Mouse (Mus musculus): Measurements from ENCODE around the gene Zmat5. TPM values are rescaled to one million over a fixed set of nuclear protein-coding genes. Genes with fewer than 3 reads are reported as not detected.

The Zmat5 gene
- polyA plus RNA-seq, 1 experiment from 2014 or later, result 51.5 TPM

- Histone ChIP-seq H3K4me2 (ENCODE audit: low read depth, low read length) (no peak overlapping the region), H3K4me3 (ENCODE audit: low read length) (no peak overlapping the region), H3K9me3 (replicated peaks; ENCODE audit: control insufficient read depth, low read length) (peaks cover 5% of the 10 kb centered on the region), H3K27me3 (ENCODE audit: control insufficient read depth, insufficient read depth, low read length) (peaks cover 24% of the 10 kb centered on the region), H3K4me1 (ENCODE audit: control insufficient read depth, insufficient read depth, low read length) (no peaks in the 10 kb centered on the region), H3K27ac (ENCODE audit: low read length) (no peak overlapping the region), H3K9ac (ENCODE audit: low read length) (no peak overlapping the region), H3K36me3 (ENCODE audit: control insufficient read depth, insufficient read depth) (no peaks in the 10 kb centered on the region)
- WGBS, result 84% methylated on average over 3 of the region's 3 CpGs
- no peak for ATAC-seq (replicated peaks; ENCODE audit: extremely low read depth, insufficient read depth, low FRiP score)
Observed at GRCm38 (mm10) chr11:4754036-4754435, 49.6 kb downstream of the Zmat5 start.

- Histone ChIP-seq H3K4me2 (ENCODE audit: low read depth, low read length) (no peak overlapping the region), H3K27ac (ENCODE audit: low read length) (no peak overlapping the region), H3K36me3 (ENCODE audit: control insufficient read depth, insufficient read depth) (no peaks in the 10 kb centered on the region), H3K9me3 (replicated peaks; ENCODE audit: control insufficient read depth, low read length) (peaks cover 5% of the 10 kb centered on the region), H3K27me3 (ENCODE audit: control insufficient read depth, insufficient read depth, low read length) (peaks cover 15% of the 10 kb centered on the region), H3K9ac (ENCODE audit: low read length) (no peak overlapping the region), H3K4me1 (ENCODE audit: control insufficient read depth, insufficient read depth, low read length) (no peaks in the 10 kb centered on the region), H3K4me3 (ENCODE audit: low read length) (no peak overlapping the region)
- 62% methylated on average over 11 of the region's 11 CpGs for WGBS
- ATAC-seq (replicated peaks; ENCODE audit: extremely low read depth, insufficient read depth, low FRiP score), result no peak
Observed at GRCm38 (mm10) chr11:4754867-4755266, 50.4 kb downstream of the Zmat5 start.

- no peak overlapping the region for H3K4me2 ChIP-seq (ENCODE audit: low read depth, low read length)
- H3K9ac ChIP-seq (ENCODE audit: low read length), result no peak overlapping the region
- WGBS, result 73% methylated on average over 9 of the region's 9 CpGs
- peaks cover 9% of the 10 kb centered on the region for H3K4me1 ChIP-seq (ENCODE audit: control insufficient read depth, insufficient read depth, low read length)
- H3K27me3 ChIP-seq (ENCODE audit: control insufficient read depth, insufficient read depth, low read length), result peaks cover 5% of the 10 kb centered on the region
- peaks cover 5% of the 10 kb centered on the region for H3K9me3 ChIP-seq (replicated peaks; ENCODE audit: control insufficient read depth, low read length)
- H3K36me3 ChIP-seq (ENCODE audit: control insufficient read depth, insufficient read depth), result no peaks in the 10 kb centered on the region
- H3K4me3 ChIP-seq (ENCODE audit: low read length), result no peak overlapping the region
- H3K27ac ChIP-seq (ENCODE audit: low read length), result no peak overlapping the region
- no peak for ATAC-seq (replicated peaks; ENCODE audit: extremely low read depth, insufficient read depth, low FRiP score)
Observed at GRCm38 (mm10) chr11:4756460-4756859, 52.0 kb downstream of the Zmat5 start.

- H3K4me3 ChIP-seq (ENCODE audit: low read length), result no peak overlapping the region
- H3K9me3 ChIP-seq (replicated peaks; ENCODE audit: control insufficient read depth, low read length), result peaks cover 5% of the 10 kb centered on the region
- no peak overlapping the region for H3K9ac ChIP-seq (ENCODE audit: low read length)
- no peaks in the 10 kb centered on the region for H3K36me3 ChIP-seq (ENCODE audit: control insufficient read depth, insufficient read depth)
- ATAC-seq (replicated peaks; ENCODE audit: extremely low read depth, insufficient read depth, low FRiP score), result no peak
- H3K27ac ChIP-seq (ENCODE audit: low read length), result no peak overlapping the region
- no peak overlapping the region for H3K4me2 ChIP-seq (ENCODE audit: low read depth, low read length)
- peaks cover 9% of the 10 kb centered on the region for H3K4me1 ChIP-seq (ENCODE audit: control insufficient read depth, insufficient read depth, low read length)
- 49% methylated on average over 11 of the region's 11 CpGs for WGBS
- peaks cover 13% of the 10 kb centered on the region for H3K27me3 ChIP-seq (ENCODE audit: control insufficient read depth, insufficient read depth, low read length)
Observed at GRCm38 (mm10) chr11:4756984-4757788, 52.7 kb downstream of the Zmat5 start.

- Histone ChIP-seq H3K27ac (ENCODE audit: low read length) (no peak overlapping the region), H3K4me2 (ENCODE audit: low read depth, low read length) (no peak overlapping the region), H3K9ac (ENCODE audit: low read length) (no peak overlapping the region), H3K36me3 (ENCODE audit: control insufficient read depth, insufficient read depth) (no peaks in the 10 kb centered on the region), H3K4me3 (ENCODE audit: low read length) (no peak overlapping the region), H3K4me1 (ENCODE audit: control insufficient read depth, insufficient read depth, low read length) (peaks cover 9% of the 10 kb centered on the region), H3K27me3 (ENCODE audit: control insufficient read depth, insufficient read depth, low read length) (peaks cover 19% of the 10 kb centered on the region), H3K9me3 (replicated peaks; ENCODE audit: control insufficient read depth, low read length) (peaks cover 5% of the 10 kb centered on the region)
- WGBS, result 27% methylated on average over 4 of the region's 4 CpGs
- ATAC-seq (replicated peaks; ENCODE audit: extremely low read depth, insufficient read depth, low FRiP score), result no peak
Observed at GRCm38 (mm10) chr11:4757789-4758158, 53.3 kb downstream of the Zmat5 start.

- Histone ChIP-seq H3K4me2 (ENCODE audit: low read depth, low read length) (no peak overlapping the region), H3K9me3 (replicated peaks; ENCODE audit: control insufficient read depth, low read length) (no peaks in the 10 kb centered on the region), H3K27me3 (ENCODE audit: control insufficient read depth, insufficient read depth, low read length) (peaks cover 19% of the 10 kb centered on the region), H3K4me3 (ENCODE audit: low read length) (no peak overlapping the region), H3K9ac (ENCODE audit: low read length) (no peak overlapping the region), H3K27ac (ENCODE audit: low read length) (no peak overlapping the region), H3K36me3 (ENCODE audit: control insufficient read depth, insufficient read depth) (no peaks in the 10 kb centered on the region), H3K4me1 (ENCODE audit: control insufficient read depth, insufficient read depth, low read length) (peaks cover 9% of the 10 kb centered on the region)
- peak; percentile 56 for ATAC-seq (replicated peaks; ENCODE audit: extremely low read depth, insufficient read depth, low FRiP score)
- WGBS, result 13% methylated on average over 4 of the region's 4 CpGs
Observed at GRCm38 (mm10) chr11:4760438-4760837, 56.0 kb downstream of the Zmat5 start.

GRCm38 (mm10) chr11:4761991-4762390, 57.5 kb downstream of the Zmat5 start:
- H3K4me3 ChIP-seq (ENCODE audit: low read length), result no peak overlapping the region
- 23% methylated on average over 6 of the region's 6 CpGs for WGBS
- ATAC-seq (replicated peaks; ENCODE audit: extremely low read depth, insufficient read depth, low FRiP score), result no peak

GRCm38 (mm10) chr11:4762511-4762910, 58.0 kb downstream of the Zmat5 start:
- Histone ChIP-seq H3K4me2 (ENCODE audit: low read depth, low read length) (no peak overlapping the region), H3K4me1 (ENCODE audit: control insufficient read depth, insufficient read depth, low read length) (peaks cover 9% of the 10 kb centered on the region), H3K36me3 (ENCODE audit: control insufficient read depth, insufficient read depth) (no peaks in the 10 kb centered on the region), H3K9ac (ENCODE audit: low read length) (no peak overlapping the region), H3K27me3 (ENCODE audit: control insufficient read depth, insufficient read depth, low read length) (peaks cover 17% of the 10 kb centered on the region), H3K27ac (ENCODE audit: low read length) (no peak overlapping the region), H3K9me3 (replicated peaks; ENCODE audit: control insufficient read depth, low read length) (no peaks in the 10 kb centered on the region), H3K4me3 (ENCODE audit: low read length) (no peak overlapping the region)
- ATAC-seq (replicated peaks; ENCODE audit: extremely low read depth, insufficient read depth, low FRiP score), result no peak
- WGBS, result 14% methylated on average over 2 of the region's 2 CpGs

More at GRCm38 (mm10) chr11:4761991-4762390, 57.5 kb downstream of the Zmat5 start:
- Histone ChIP-seq H3K4me1 (ENCODE audit: control insufficient read depth, insufficient read depth, low read length) (peaks cover 9% of the 10 kb centered on the region), H3K9ac (ENCODE audit: low read length) (no peak overlapping the region), H3K36me3 (ENCODE audit: control insufficient read depth, insufficient read depth) (no peaks in the 10 kb centered on the region), H3K27me3 (ENCODE audit: control insufficient read depth, insufficient read depth, low read length) (peaks cover 17% of the 10 kb centered on the region), H3K27ac (ENCODE audit: low read length) (no peak overlapping the region), H3K9me3 (replicated peaks; ENCODE audit: control insufficient read depth, low read length) (no peaks in the 10 kb centered on the region), H3K4me2 (ENCODE audit: low read depth, low read length) (no peak overlapping the region)

GRCm38 (mm10) chr11:4763631-4764030, 59.2 kb downstream of the Zmat5 start:
- ATAC-seq (replicated peaks; ENCODE audit: extremely low read depth, insufficient read depth, low FRiP score), result no peak
- H3K9me3 ChIP-seq (replicated peaks; ENCODE audit: control insufficient read depth, low read length), result no peaks in the 10 kb centered on the region
- peaks cover 9% of the 10 kb centered on the region for H3K4me1 ChIP-seq (ENCODE audit: control insufficient read depth, insufficient read depth, low read length)
- no peaks in the 10 kb centered on the region for H3K36me3 ChIP-seq (ENCODE audit: control insufficient read depth, insufficient read depth)
- 13% methylated on average over 5 of the region's 5 CpGs for WGBS
- H3K9ac ChIP-seq (ENCODE audit: low read length), result no peak overlapping the region
- H3K4me2 ChIP-seq (ENCODE audit: low read depth, low read length), result no peak overlapping the region
- H3K4me3 ChIP-seq (ENCODE audit: low read length), result no peak overlapping the region
- H3K27me3 ChIP-seq (ENCODE audit: control insufficient read depth, insufficient read depth, low read length), result peaks cover 17% of the 10 kb centered on the region
- no peak overlapping the region for H3K27ac ChIP-seq (ENCODE audit: low read length)

All from heart, embryonic 16.5 days (tissue).